Mouse (Mus musculus) midbrain, postnatal 0 days (tissue): ENCODE results near the gene Apold1. TPM values are rescaled to one million over a fixed set of nuclear protein-coding genes. Genes with fewer than 3 reads are reported as not detected.

ENCODE experiments used
- ATAC-seq: fragments of 200-750 bp; cut with Nextera tagmentation; 2 replicates; pipeline ENCODE4 v1.8.0; 2017; ENCODE audit warnings: moderate number of reproducible peaks, mild to moderate bottlenecking, moderate TSS enrichment, moderate library complexity; ENCODE audit not compliant: low FRiP score
- DNase-seq: peaks from one replicate; pipeline ENCODE4 v3.0.0-alpha.2; 2015; ENCODE audit warnings: low spot score
- H3K27ac ChIP-seq: fragments of 300-500 bp; sonication (generic); 2 replicates; pipeline ENCODE4 v1.5.1; 2014; ENCODE audit warnings: low read depth, mild to moderate bottlenecking, low read length, mixed read lengths
- H3K27me3 ChIP-seq: fragments of 300-500 bp; sonication (generic); 2 replicates; pipeline ENCODE4 v1.6.1; 2014; ENCODE audit warnings: low read length, control low read depth, mixed read lengths; ENCODE audit not compliant: insufficient read depth
- H3K36me3 ChIP-seq: fragments of 300-500 bp; sonication (generic); 2 replicates; pipeline ENCODE4 v1.6.1; 2014; ENCODE audit warnings: low read length, control low read depth, mixed read lengths; ENCODE audit not compliant: insufficient read depth
- H3K4me1 ChIP-seq: fragments of 300-500 bp; sonication (generic); 2 replicates; pipeline ENCODE4 v1.6.1; 2014; ENCODE audit warnings: mild to moderate bottlenecking, control low read depth, antibody characterized with exemption, low read length, mixed read lengths; ENCODE audit not compliant: insufficient read depth
- H3K4me2 ChIP-seq: fragments of 300-500 bp; sonication (generic); 2 replicates; pipeline ENCODE4 v1.6.1; 2014; ENCODE audit warnings: low read depth, mild to moderate bottlenecking, low read length, mixed read lengths; ENCODE audit not compliant: poor library complexity, severe bottlenecking
- H3K4me3 ChIP-seq: fragments of 300-500 bp; sonication (generic); 2 replicates; pipeline ENCODE4 v1.5.1; 2014; ENCODE audit warnings: low read depth, mild to moderate bottlenecking, low read length, moderate library complexity
- H3K9ac ChIP-seq: fragments of 300-500 bp; sonication (generic); replicated peaks from 2 replicates; pipeline ENCODE4 v1.6.1; 2014; ENCODE audit warnings: mild to moderate bottlenecking, low read length, moderate library complexity, mixed read lengths; ENCODE audit not compliant: poor library complexity, severe bottlenecking
- H3K9me3 ChIP-seq: fragments of 300-500 bp; sonication (generic); 2 replicates; pipeline ENCODE4 v1.6.1; 2016; ENCODE audit warnings: low read length, control low read depth
- CTCF ChIP-seq: IDR thresholded peaks from 2 replicates; pipeline ENCODE4 v1.5.1; 2016; ENCODE audit warnings: antibody characterized with exemption, mild to moderate bottlenecking
- WGBS: fragments of 180-500 bp; shearing (Covaris S2); extraction: QIAGEN DNeasy Blood & Tissue Kit; methylation state at CpG from one replicate; pipeline ENCODE4 v1.1.7; 2014; 5-methylcytosine and 5-hydroxymethylcytosine counted together
- polyA plus RNA-seq: library from polyadenylated mRNA; unstranded; fragments of >200 nt; fragmentation: Nextera tagmentation; extraction: Ambion mirVana; gene quantifications from 2 replicates; pipeline ENCODE4 v1.2.1, GENCODE M21; 2015
- total RNA-seq: library from RNA; depleted of rRNA; stranded (reverse); fragments of >200 nt; gene quantifications from 2 replicates; pipeline ENCODE4 v1.2.3, GENCODE M21; 2014; rRNA removed

Apold1 gene
- total RNA-seq, result 5.8 and 6.1 TPM in 2 replicates
- 4.3 and 5.1 TPM in 2 replicates for polyA plus RNA-seq

GRCm38 (mm10) chr6:134981231-134982062 is at the start of gene Apold1:
Gene Apold1, plus strand, starts transcription at chr6:134981718.
- H3K9ac ChIP-seq, result no peak within 1 kb of the TSS
- no peaks in the 10 kb centered on the region for H3K36me3 ChIP-seq
- H3K9me3 ChIP-seq, result no peaks in the 10 kb centered on the region
- H3K4me2 ChIP-seq, result peak within 1 kb of the TSS; percentile 34
- H3K4me3 ChIP-seq, result no peak within 1 kb of the TSS
- 50% methylated on average over 22 of the region's 22 CpGs for WGBS
- ATAC-seq, result no peak
- no peaks in the 10 kb centered on the region for H3K4me1 ChIP-seq
- no peak for DNase-seq
- no peaks in the 10 kb centered on the region for H3K27me3 ChIP-seq
- TF ChIP-seq CTCF, result no peak
- H3K27ac ChIP-seq, result no peak within 1 kb of the TSS

DNA sequence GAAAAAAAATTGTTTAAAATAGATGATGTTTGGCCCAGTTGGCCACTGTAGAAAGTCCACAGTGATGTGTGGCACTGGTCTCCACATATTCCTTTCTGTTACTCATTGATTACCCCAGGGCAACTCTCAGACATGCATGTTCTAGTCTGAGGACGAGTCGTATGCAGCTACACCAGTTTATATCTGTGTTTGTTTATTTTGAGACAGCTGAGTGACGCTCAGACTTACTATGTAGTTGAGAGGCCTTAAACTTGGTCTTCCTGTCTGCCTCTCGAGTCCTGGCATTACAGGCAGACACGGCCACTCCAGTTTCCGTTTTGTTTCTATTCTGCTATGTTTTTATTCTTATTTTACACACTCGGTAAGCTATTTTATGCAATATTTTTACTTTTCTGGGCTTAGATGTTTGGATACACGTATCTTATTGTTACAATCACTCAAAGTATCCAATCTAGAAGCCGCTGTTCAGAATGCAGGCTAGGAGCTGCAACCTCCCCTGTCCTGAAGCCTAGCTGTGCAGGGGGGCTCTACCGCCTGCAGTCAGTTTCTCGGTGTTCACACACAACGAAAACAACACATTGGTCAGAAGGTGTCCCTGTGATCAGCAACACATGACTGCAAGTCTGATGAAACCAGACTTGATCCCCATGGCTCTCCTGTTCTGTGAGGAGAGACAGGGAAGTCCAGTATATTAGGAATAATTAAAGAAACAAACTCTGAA is 48.9 kb upstream of the Apold1 start:
- Histone ChIP-seq H3K9ac (no peak overlapping the region), H3K27me3 (no peaks in the 10 kb centered on the region), H3K4me1 (no peaks in the 10 kb centered on the region), H3K36me3 (no peaks in the 10 kb centered on the region), H3K4me3 (no peak overlapping the region), H3K4me2 (no peak overlapping the region), H3K9me3 (no peaks in the 10 kb centered on the region), H3K27ac (no peak overlapping the region)
- TF ChIP-seq CTCF, result no peak
- WGBS, result 69% methylated on average over 12 of the region's 12 CpGs
- ATAC-seq (no peak), DNase-seq (no peak)

- WGBS, result 84% methylated on average over 2 of the region's 2 CpGs
- DNase-seq (no peak), ATAC-seq (no peak)
- Histone ChIP-seq H3K4me3 (no peak overlapping the region), H3K4me2 (no peak overlapping the region), H3K9ac (no peak overlapping the region), H3K27ac (no peak overlapping the region), H3K4me1 (no peaks in the 10 kb centered on the region), H3K27me3 (no peaks in the 10 kb centered on the region), H3K36me3 (no peaks in the 10 kb centered on the region), H3K9me3 (no peaks in the 10 kb centered on the region)
- no peak for TF ChIP-seq CTCF
Measured at GRCm38 (mm10) chr6:134933207-134933558, 48.3 kb upstream of the Apold1 start.

- Histone ChIP-seq H3K4me1 (no peaks in the 10 kb centered on the region), H3K36me3 (no peaks in the 10 kb centered on the region), H3K4me2 (no peak overlapping the region), H3K9ac (no peak overlapping the region), H3K27me3 (no peaks in the 10 kb centered on the region), H3K9me3 (no peaks in the 10 kb centered on the region), H3K27ac (no peak overlapping the region), H3K4me3 (no peak overlapping the region)
- DNase-seq (no peak), ATAC-seq (no peak)
- no peak for TF ChIP-seq CTCF
- WGBS, result 96% methylated on average over 5 of the region's 5 CpGs
Measured at GRCm38 (mm10) chr6:134934305-134934704, 47.2 kb upstream of the Apold1 start.

DNA sequence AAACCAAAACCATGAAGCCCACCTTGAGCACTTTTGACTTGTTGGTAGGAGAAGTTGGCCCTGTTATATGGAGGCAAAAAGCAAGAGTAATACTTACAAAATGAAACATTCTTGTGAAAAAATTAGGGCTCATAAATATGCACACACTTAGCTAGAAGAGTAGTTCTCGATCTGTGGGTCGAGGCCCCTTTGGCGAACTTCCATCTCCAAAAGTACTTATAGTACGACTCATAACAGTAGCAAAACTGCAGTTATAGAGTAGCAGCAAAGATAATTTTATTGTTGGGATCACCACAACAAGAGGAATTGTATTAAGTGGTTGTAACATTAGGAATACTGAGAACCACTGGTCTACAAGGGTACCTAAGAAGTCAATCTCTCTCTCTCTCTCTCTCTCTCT is 41.7 kb upstream of the Apold1 start:
- TF ChIP-seq CTCF, result no peak
- Histone ChIP-seq H3K9ac (no peak overlapping the region), H3K4me1 (no peaks in the 10 kb centered on the region), H3K9me3 (no peaks in the 10 kb centered on the region), H3K4me2 (no peak overlapping the region), H3K36me3 (no peaks in the 10 kb centered on the region), H3K27ac (no peak overlapping the region), H3K4me3 (no peak overlapping the region), H3K27me3 (no peaks in the 10 kb centered on the region)
- no peak for ATAC-seq
- DNase-seq, result no peak
- WGBS, result 91% methylated on average over 4 of the region's 4 CpGs

DNA sequence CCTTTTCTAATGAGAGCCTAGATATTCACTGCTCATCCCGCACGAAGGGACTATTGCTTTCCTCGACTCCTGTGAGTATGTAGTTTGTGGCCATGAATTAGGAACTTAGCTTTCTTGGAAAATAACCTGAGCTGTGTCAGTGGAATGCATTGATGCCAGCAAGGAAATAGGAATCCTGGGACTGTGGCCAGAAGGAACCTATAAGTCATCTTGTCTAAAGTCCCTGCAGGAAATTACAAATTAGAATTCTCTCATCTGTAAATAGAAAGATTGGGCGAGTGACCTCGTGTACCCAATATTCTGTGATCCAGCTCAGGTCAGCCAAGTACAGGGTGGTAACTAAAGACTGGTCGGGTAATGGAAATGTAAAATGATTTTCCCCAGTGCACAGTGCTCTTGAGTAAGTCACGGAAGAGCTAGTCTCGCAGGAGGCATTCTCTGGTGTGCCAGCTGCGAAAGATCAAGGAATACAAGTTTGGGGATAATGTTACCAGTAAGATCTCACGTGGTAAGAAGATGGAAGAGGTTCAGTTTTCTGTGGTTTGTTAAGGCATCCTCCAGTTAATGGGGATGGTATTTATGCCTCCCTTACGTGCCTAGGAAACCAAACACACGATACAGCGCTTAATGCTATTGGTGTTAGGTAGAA is 37.6 kb upstream of the Apold1 start:
- H3K9me3 ChIP-seq, result no peaks in the 10 kb centered on the region
- TF ChIP-seq CTCF, result no peak
- no peaks in the 10 kb centered on the region for H3K36me3 ChIP-seq
- no peak overlapping the region for H3K4me2 ChIP-seq
- H3K4me1 ChIP-seq, result no peaks in the 10 kb centered on the region
- H3K27me3 ChIP-seq, result no peaks in the 10 kb centered on the region
- ATAC-seq (no peak), DNase-seq (no peak)
- no peak overlapping the region for H3K27ac ChIP-seq
- no peak overlapping the region for H3K4me3 ChIP-seq
- no peak overlapping the region for H3K9ac ChIP-seq
- 94% methylated on average over 13 of the region's 13 CpGs for WGBS
